Mouse (Mus musculus): ENCODE measurements around the gene Gm21188. TPM values are rescaled to one million over a fixed set of nuclear protein-coding genes. Genes with fewer than 3 reads are reported as not detected.

The Gm21188 gene
- polyA plus RNA-seq (2012; rRNA removed): 1.1 and 2.0 TPM in 2 replicates

GRCm38 (mm10) chr13:120052085-120052484 lies at the start of gene Gm21188:
Gm21188 (minus strand) TSS chr13:120052194.

GRCm38 (mm10) chr13:120026911-120027310 lies 25.1 kb downstream of the Gm21188 start, which contains the start of gene Gm36079:
Gm36079 (minus strand) TSS chr13:120027011.

Other genes starting within 250 kb of the Gm21188 start
- gene AF067063, start 222.0 kb downstream of the Gm21188 start, polyA plus RNA-seq (2012; rRNA removed): not detected in 2 replicates
- gene D13Ertd608e, start 216.2 kb downstream of the Gm21188 start, polyA plus RNA-seq (2012; rRNA removed): not detected in 2 replicates
- not detected in 2 replicates for gene Tcstv1, start 157.4 kb downstream of the Gm21188 start, polyA plus RNA-seq (2012; rRNA removed)
- gene Gm21761, start 122.9 kb downstream of the Gm21188 start, polyA plus RNA-seq (2012; rRNA removed): not detected in 2 replicates
- gene B020031M17Rik, start 101.4 kb downstream of the Gm21188 start, polyA plus RNA-seq (2012; rRNA removed): not detected in 2 replicates
- not detected in 2 replicates for gene Gm36079, start 25.2 kb downstream of the Gm21188 start, polyA plus RNA-seq (2012; rRNA removed)
- gene Gm20767, start 88.1 kb upstream of the Gm21188 start, polyA plus RNA-seq (2012; rRNA removed): not detected in 2 replicates
- not detected in 2 replicates for gene Gm21818, start 120.2 kb upstream of the Gm21188 start, polyA plus RNA-seq (2012; rRNA removed)
- gene Gm21762, start 163.8 kb upstream of the Gm21188 start, polyA plus RNA-seq (2012; rRNA removed): 0.04 and 0.17 TPM in 2 replicates
- gene Gm21731, start 186.9 kb upstream of the Gm21188 start, polyA plus RNA-seq (2012; rRNA removed): not detected in 2 replicates
- gene AF067061, start 210.9 kb upstream of the Gm21188 start, polyA plus RNA-seq (2012; rRNA removed): not detected in 2 replicates
- 0.57 and 1.0 TPM in 2 replicates for gene BC147527, start 248.2 kb upstream of the Gm21188 start, polyA plus RNA-seq (2012; rRNA removed)

All from liver, embryonic 18 days (tissue).